ENCODE assay signal across 22 mouse cellular contexts in the genomic region with DNA sequence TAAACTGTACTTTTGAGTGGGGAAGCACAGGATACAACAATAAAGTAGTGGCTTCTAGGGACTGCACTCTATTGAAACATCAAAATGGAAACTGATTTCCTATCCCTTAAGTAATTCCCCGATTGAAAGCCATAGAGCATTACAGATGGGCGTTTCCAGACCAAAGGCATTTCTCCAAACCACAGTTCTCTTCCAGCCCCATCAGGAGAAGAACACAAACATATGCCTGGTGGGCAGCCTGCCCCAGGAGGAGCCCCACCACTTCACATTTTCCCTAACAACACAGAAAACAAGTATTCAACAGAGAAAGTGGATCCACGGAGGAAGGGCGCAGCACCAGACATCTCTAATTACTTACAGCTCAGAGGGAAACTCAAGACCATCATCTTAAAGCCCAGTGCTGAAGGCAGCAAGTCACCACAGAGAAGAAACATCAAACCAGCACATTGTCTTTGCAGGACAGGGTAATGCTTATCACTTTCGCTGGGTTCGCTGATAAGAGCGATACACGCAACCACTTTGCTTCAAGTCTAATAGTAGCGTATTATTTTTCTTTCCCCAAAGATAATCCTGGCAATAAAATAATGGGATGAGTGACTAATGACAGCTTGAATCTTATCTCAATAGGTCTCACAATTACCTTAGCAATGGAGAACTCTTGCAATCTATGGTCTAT. TPM values are rescaled to one million over a fixed set of nuclear protein-coding genes. Genes with fewer than 3 reads are reported as not detected.
DNase-seq lines count a peak whose midpoint lies in the region; ATAC-seq and TF ChIP-seq lines count a peak whose summit lies in the region.
"Had no signal": no experiment of that assay in that cellular context is flagged by ENCODE, and none has a peak within 500 bp of the region (broad histone marks: within the 10 kb centered on the region; RNA-seq: fewer than 3 reads in every experiment).

No protein-coding gene starts in this region.

- H3K9ac ChIP-seq in embryonic facial prominence, embryonic 13.5 days: no peak overlapping the region
- no peak overlapping the region for H3K9ac ChIP-seq in embryonic facial prominence, embryonic 15.5 days
- H3K9ac ChIP-seq: embryonic facial prominence, embryonic 12.5 days; forebrain, embryonic 15.5 days; heart, embryonic 13.5 days; hindbrain, embryonic 15.5 days had no signal

- no peak for DNase-seq in embryonic facial prominence, embryonic 10.5 days (ENCODE audit: low spot score)
- no peak for DNase-seq in testis, postnatal 14 days (ENCODE audit: low spot score)
- DNase-seq in urinary bladder, adult 18-20 months (ENCODE audit: low spot score in 2 of 2): no peak
- no peak for DNase-seq in right cerebral cortex, adult 18-20 months
- DNase-seq: adrenal gland, postnatal 10 days; cerebellum, adult 11 months; cerebellum, adult 8-10 months; cerebellum, postnatal 14 days; embryo, embryonic 11 days; gastrocnemius, postnatal 14 days; heart, postnatal 36 days had no signal

- 58% methylated on average over 9 of the region's 9 CpGs for WGBS in embryonic facial prominence, embryonic 13.5 days
- 82% methylated on average over 9 of the region's 9 CpGs for WGBS in embryonic facial prominence, embryonic 10.5 days
- WGBS in embryonic facial prominence, embryonic 15.5 days: 58% methylated on average over 9 of the region's 9 CpGs

- H3K4me1 ChIP-seq in embryonic facial prominence, embryonic 13.5 days: peaks cover 11% of the 10 kb centered on the region
- H3K4me1 ChIP-seq in embryonic facial prominence, embryonic 10.5 days: 0 out of 2 replicates have a peak, but pooled peaks cover 2% of the 10 kb centered on the region
- peaks cover 4% of the 10 kb centered on the region for H3K4me1 ChIP-seq in testis, adult 2 months (ENCODE audit: control insufficient read depth, insufficient read depth, low read length)
- H3K4me1 ChIP-seq in embryonic facial prominence, embryonic 15.5 days: peaks cover 17% of the 10 kb centered on the region
- H3K4me1 ChIP-seq: embryonic facial prominence, embryonic 12.5 days; hindbrain, embryonic 15.5 days had no signal

- H3K27ac ChIP-seq in embryonic facial prominence, embryonic 13.5 days: peak overlapping the region; percentile 39; the same call in 1 of the 2 replicates
- H3K27ac ChIP-seq in embryonic facial prominence, embryonic 10.5 days (replicated peaks): no peak overlapping the region
- H3K27ac ChIP-seq in testis, adult 2 months (ENCODE audit: control insufficient read depth, insufficient read depth, low read depth, low read length): no peak overlapping the region
- H3K27ac ChIP-seq in embryonic facial prominence, embryonic 15.5 days (replicated peaks): peak overlapping the region; percentile 71; the same call in 1 of the 2 replicates
- H3K27ac ChIP-seq: embryonic facial prominence, embryonic 12.5 days; forebrain, embryonic 10.5 days; forebrain, embryonic 15.5 days; heart, embryonic 13.5 days; hindbrain, embryonic 15.5 days had no signal

- no peaks in the 10 kb centered on the region for H3K36me3 ChIP-seq in embryonic facial prominence, embryonic 13.5 days
- no peaks in the 10 kb centered on the region for H3K36me3 ChIP-seq in embryonic facial prominence, embryonic 10.5 days (replicated peaks)
- H3K36me3 ChIP-seq in testis, adult 2 months (ENCODE audit: control insufficient read depth, insufficient read depth, low read length): no peaks in the 10 kb centered on the region
- H3K36me3 ChIP-seq in embryonic facial prominence, embryonic 15.5 days: no peaks in the 10 kb centered on the region
- H3K36me3 ChIP-seq: embryonic facial prominence, embryonic 12.5 days; forebrain, embryonic 10.5 days; forebrain, embryonic 15.5 days; heart, embryonic 13.5 days; hindbrain, embryonic 15.5 days had no signal

- 0 out of 2 replicates have a peak, but pooled peaks cover 5% of the 10 kb centered on the region for H3K27me3 ChIP-seq in embryonic facial prominence, embryonic 13.5 days
- H3K27me3 ChIP-seq in embryonic facial prominence, embryonic 10.5 days (replicated peaks; ENCODE audit: low read depth, poor library complexity, severe bottlenecking): peaks cover 7% of the 10 kb centered on the region
- no peaks in the 10 kb centered on the region for H3K27me3 ChIP-seq in testis, adult 2 months (ENCODE audit: control insufficient read depth, insufficient read depth, low read length)
- no peaks in the 10 kb centered on the region for H3K27me3 ChIP-seq in embryonic facial prominence, embryonic 15.5 days
- H3K27me3 ChIP-seq: CH12.LX; embryonic facial prominence, embryonic 12.5 days; forebrain, embryonic 15.5 days; heart, embryonic 13.5 days had no signal

- no peak for ATAC-seq in embryonic facial prominence, embryonic 13.5 days (ENCODE audit: insufficient number of reproducible peaks, insufficient read depth, low FRiP score, low TSS enrichment, low read depth)
- ATAC-seq in embryonic facial prominence, embryonic 15.5 days (ENCODE audit: insufficient number of reproducible peaks, low FRiP score, low TSS enrichment, low read depth): 0 out of 2 replicates have a peak, but pooled peaks have one; percentile 36

- H3K9me3 ChIP-seq in embryonic facial prominence, embryonic 13.5 days: no peaks in the 10 kb centered on the region
- H3K9me3 ChIP-seq in embryonic facial prominence, embryonic 10.5 days: no peaks in the 10 kb centered on the region
- H3K9me3 ChIP-seq in embryonic facial prominence, embryonic 15.5 days (replicated peaks): no peaks in the 10 kb centered on the region
- H3K9me3 ChIP-seq: embryonic facial prominence, embryonic 12.5 days; forebrain, embryonic 10.5 days; forebrain, embryonic 15.5 days; heart, embryonic 13.5 days; hindbrain, embryonic 15.5 days had no signal

- TF ChIP-seq CTCF in testis, adult 2 months (IDR thresholded peaks at IDR 0.05; ENCODE audit: control insufficient read depth, insufficient read depth, insufficient replicate concordance, low read depth, low read length): no peak

- H3K4me2 ChIP-seq in embryonic facial prominence, embryonic 13.5 days: 0 out of 2 replicates have a peak overlapping the region, but pooled peaks have one; percentile 5
- no peak overlapping the region for H3K4me2 ChIP-seq in embryonic facial prominence, embryonic 15.5 days (replicated peaks)
- H3K4me2 ChIP-seq: embryonic facial prominence, embryonic 12.5 days; forebrain, embryonic 15.5 days; heart, embryonic 13.5 days; hindbrain, embryonic 15.5 days had no signal

- no peak for TF ChIP-seq POLR2A in testis, adult 2 months (IDR thresholded peaks at IDR 0.05; ENCODE audit: control insufficient read depth, low read depth, low read length)

- no peak overlapping the region for H3K4me3 ChIP-seq in embryonic facial prominence, embryonic 13.5 days
- no peak overlapping the region for H3K4me3 ChIP-seq in embryonic facial prominence, embryonic 10.5 days
- peak overlapping the region; percentile 49 for H3K4me3 ChIP-seq in testis, adult 2 months (ENCODE audit: control insufficient read depth, low read depth, low read length)
- H3K4me3 ChIP-seq in embryonic facial prominence, embryonic 15.5 days (replicated peaks): no peak overlapping the region
- H3K4me3 ChIP-seq: embryonic facial prominence, embryonic 12.5 days; erythroblast, embryonic 14.5 days; forebrain, embryonic 10.5 days; forebrain, embryonic 15.5 days; heart, embryonic 13.5 days; hindbrain, embryonic 15.5 days had no signal

RNA-seq across cellular contexts. Expression of a gene that starts 17.1 kb away (rescaled TPM):
- polyA plus RNA-seq in embryonic facial prominence, embryonic 13.5 days (2015; fragmentation: Nextera tagmentation; extraction: Ambion mirVana): 0.89 and 1.4 TPM in 2 replicates
- 0.39 and 0.78 TPM in 2 replicates for polyA plus RNA-seq in embryonic facial prominence, embryonic 10.5 days (2016; fragmentation: Nextera tagmentation; extraction: Ambion mirVana)
- 0.40 and 0.78 TPM in 2 replicates for polyA plus RNA-seq in testis, adult 2 months (2012; rRNA removed)
- 2.7 and 3.0 TPM in 2 replicates for polyA plus RNA-seq in embryonic facial prominence, embryonic 15.5 days (2015; fragmentation: Nextera tagmentation; extraction: Ambion mirVana)
- polyA plus RNA-seq: erythroblast, embryonic 14.5 days; forebrain, embryonic 15.5 days had no signal

RNA-seq across cellular contexts. Expression of a gene that starts 17.2 kb away (rescaled TPM):
- polyA plus RNA-seq in embryonic facial prominence, embryonic 13.5 days (2015; fragmentation: Nextera tagmentation; extraction: Ambion mirVana): 327 and 355 TPM in 2 replicates
- 104 and 116 TPM in 2 replicates for polyA plus RNA-seq in embryonic facial prominence, embryonic 10.5 days (2016; fragmentation: Nextera tagmentation; extraction: Ambion mirVana)
- 20.1 and 35.3 TPM in 2 replicates for polyA plus RNA-seq in testis, adult 2 months (2012; rRNA removed)
- 530 and 536 TPM in 2 replicates for polyA plus RNA-seq in embryonic facial prominence, embryonic 15.5 days (2015; fragmentation: Nextera tagmentation; extraction: Ambion mirVana)

RNA-seq across cellular contexts. Expression of a gene that starts 28.8 kb away (rescaled TPM):
- polyA plus RNA-seq in embryonic facial prominence, embryonic 13.5 days (2015; fragmentation: Nextera tagmentation; extraction: Ambion mirVana): 0.07 and 0.18 TPM in 2 replicates
- not detected in 2 replicates for polyA plus RNA-seq in embryonic facial prominence, embryonic 10.5 days (2016; fragmentation: Nextera tagmentation; extraction: Ambion mirVana)
- 0.08 and 0.19 TPM in 2 replicates for polyA plus RNA-seq in testis, adult 2 months (2012; rRNA removed)
- 0.05 TPM in 1 of 2 replicates, not detected in the other for polyA plus RNA-seq in embryonic facial prominence, embryonic 15.5 days (2015; fragmentation: Nextera tagmentation; extraction: Ambion mirVana)
- polyA plus RNA-seq: erythroblast, embryonic 14.5 days; gonadal fat pad, adult 2 months had no signal

RNA-seq across cellular contexts. Expression of a gene that starts 59.6 kb away (rescaled TPM):
- 69.3 and 73.7 TPM in 2 replicates for polyA plus RNA-seq in embryonic facial prominence, embryonic 13.5 days (2015; fragmentation: Nextera tagmentation; extraction: Ambion mirVana)
- 98.2 and 102 TPM in 2 replicates for polyA plus RNA-seq in embryonic facial prominence, embryonic 10.5 days (2016; fragmentation: Nextera tagmentation; extraction: Ambion mirVana)
- 12.0 and 21.9 TPM in 2 replicates for polyA plus RNA-seq in testis, adult 2 months (2012; rRNA removed)
- 50.1 and 56.1 TPM in 2 replicates for polyA plus RNA-seq in embryonic facial prominence, embryonic 15.5 days (2015; fragmentation: Nextera tagmentation; extraction: Ambion mirVana)

Comparison
In these comparisons a context has a peak if more than half of its experiments do, and no peak if none do; other contexts are left out.
1. H3K27ac ChIP-seq: peak in embryonic facial prominence, embryonic 13.5 days (single experiment) and embryonic facial prominence, embryonic 15.5 days (single experiment); none in embryonic facial prominence, embryonic 10.5 days (single experiment) and testis, adult 2 months (single experiment).